Mouse (Mus musculus): ENCODE results near the gene Kifc3.

Gene Kifc3

GRCm38 (mm10) chr8:95135242-95135641 is 67.4 kb downstream of the Kifc3 start:
- in situ Hi-C loops (cut with MboI, MseI) = no loop called here

- in situ Hi-C loops (cut with MboI, MseI) = no loop called here
These were observed 68.4 kb downstream of the Kifc3 start for GRCm38 (mm10) chr8:95134186-95134585.

DNA sequence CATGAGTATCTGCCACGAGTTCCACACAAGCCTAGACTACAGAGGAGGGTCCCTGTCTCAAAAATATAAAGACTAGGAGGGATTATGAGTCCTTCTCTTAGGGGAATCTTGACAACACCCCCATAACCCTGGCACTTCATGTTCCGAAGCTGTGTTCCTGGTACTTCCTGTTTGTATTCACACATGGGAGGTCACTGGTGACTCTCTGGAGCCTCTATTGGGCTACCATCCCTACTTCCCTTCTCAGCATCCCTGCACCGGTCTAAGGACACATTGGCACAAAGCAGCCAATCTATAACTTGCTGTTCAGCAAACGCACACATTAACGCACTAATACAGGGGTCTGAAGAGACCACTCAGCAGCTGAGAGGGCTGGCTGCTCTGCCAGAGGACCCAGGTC is 70.6 kb downstream of the Kifc3 start:
- in situ Hi-C loops (cut with MboI, MseI) = no loop called here

- in situ Hi-C loops (cut with MboI, MseI) = no loop called here
These were observed 71.6 kb downstream of the Kifc3 start for GRCm38 (mm10) chr8:95130966-95131537.

DNA sequence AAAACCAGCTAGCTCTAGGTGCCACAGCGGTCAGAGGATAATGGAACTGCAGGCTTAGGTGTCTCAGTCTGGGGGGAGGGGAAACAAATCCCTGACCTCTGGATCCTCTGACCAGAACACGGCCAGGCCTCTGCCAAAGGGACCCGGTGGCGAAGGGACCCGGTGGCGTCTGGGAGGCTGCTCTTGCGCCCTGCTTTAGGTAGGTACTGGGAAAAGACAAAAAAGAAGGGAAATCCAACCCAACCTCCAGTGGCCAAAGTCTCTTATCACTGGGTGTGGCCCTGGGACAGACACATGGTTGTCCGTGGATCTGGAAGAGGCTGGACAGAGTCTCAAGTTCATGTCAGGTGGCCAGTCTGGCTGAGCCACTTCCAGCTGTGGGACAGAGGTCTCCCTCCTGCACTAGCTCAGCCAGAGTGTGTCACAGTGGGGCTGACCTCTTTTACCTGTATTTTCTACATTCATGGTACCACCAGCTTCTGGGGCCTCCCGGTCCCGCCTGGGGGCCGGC is 73.8 kb downstream of the Kifc3 start:
- in situ Hi-C loops (cut with MboI, MseI) = no loop called here

DNA sequence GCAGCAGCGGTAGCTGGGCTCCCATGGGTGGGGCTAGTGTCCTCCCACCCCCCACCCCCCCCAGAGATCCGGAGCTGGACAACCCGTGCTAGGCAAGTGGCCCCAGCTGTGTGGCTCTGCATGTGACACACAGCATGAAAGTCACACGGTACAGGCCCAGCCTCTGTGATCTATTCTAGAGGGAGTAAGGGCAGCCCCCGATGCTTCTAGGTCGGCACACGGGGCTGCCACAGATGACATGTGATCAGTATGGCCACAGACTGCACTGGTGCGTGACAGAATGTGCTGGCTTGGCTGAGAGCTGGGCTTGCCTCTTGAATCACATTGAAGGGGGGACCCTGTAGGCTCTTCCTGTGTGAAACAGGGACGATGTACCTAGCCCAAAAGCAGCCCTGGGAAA is 75.0 kb downstream of the Kifc3 start:
- in situ Hi-C loops (cut with MboI, MseI) = no loop called here

DNA sequence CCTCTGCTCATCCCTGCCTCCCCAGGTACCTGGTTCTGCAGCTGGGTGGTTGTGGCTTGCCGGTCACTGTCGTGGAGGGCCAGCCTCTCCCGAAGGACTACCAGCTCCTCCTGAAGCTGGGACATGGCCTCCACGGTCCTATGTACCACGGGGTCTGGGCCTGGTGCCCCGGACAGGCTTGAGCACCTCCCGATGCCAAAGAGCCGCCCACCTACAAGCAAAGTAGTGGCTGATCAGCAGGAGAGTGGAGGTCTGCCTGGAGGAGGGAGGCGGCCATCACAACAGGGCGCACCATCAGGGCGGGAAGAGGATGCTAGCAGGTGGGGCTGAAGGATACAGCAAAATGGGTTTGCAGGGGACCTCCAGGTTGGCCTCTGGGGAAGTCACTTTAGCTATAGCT is 76.1 kb downstream of the Kifc3 start:
- in situ Hi-C loops (cut with MboI, MseI) = no loop called here

- in situ Hi-C loops (cut with MboI, MseI) = no loop called here
These were observed 79.2 kb downstream of the Kifc3 start for GRCm38 (mm10) chr8:95123455-95123854.

- in situ Hi-C loops (cut with MboI, MseI) = loop anchor here (5.0 kb wide), 1 partner anchor 94 kb away; no protein-coding TSS in a partner anchor
These were observed 88.9 kb downstream of the Kifc3 start for GRCm38 (mm10) chr8:95113750-95114149.

DNA sequence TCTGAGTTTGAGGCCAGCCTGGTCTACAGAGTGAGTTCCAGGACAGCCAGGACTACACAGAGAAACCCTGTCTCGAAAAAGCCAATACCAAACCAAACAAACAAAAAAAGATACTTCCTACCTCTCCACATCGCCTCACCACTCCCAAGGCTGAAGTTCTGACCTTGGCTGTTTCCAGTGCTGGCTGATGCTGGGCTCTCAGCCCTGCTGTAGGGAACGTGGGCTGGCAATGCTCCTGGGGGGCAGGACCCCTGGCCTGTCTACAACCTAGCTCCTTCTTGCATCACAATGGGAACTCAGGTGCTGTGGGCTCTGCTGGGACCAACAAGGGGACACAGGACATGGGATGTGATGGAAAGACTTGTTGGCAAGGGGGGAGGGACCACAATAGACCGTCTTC is 89.5 kb downstream of the Kifc3 start:
- in situ Hi-C loops (cut with MboI, MseI) = loop anchor here (5.0 kb wide), 1 partner anchor 94 kb away; no protein-coding TSS in a partner anchor

DNA sequence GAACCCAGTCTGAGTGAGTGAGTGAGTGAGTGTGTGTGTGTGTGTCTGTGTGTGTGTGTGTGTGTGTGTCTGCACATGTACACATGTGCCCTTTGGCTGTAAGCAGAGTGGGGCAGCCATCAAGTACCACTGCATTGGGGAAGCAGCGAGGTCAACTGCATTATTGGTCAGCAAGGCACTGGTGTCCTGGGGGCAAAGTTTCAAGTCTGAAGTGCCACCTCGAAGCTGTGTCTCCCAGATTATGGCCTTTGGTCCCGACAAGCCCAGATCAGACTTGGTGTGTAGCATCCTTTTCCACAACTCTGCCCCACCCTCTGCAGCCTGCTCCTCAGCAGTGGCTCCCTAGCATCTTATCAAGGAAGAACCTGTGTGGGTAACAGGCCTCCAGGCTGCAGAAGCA is 90.0 kb downstream of the Kifc3 start:
- in situ Hi-C loops (cut with MboI, MseI) = loop anchor here (5.0 kb wide), 1 partner anchor 95 kb away; no protein-coding TSS in a partner anchor

DNA sequence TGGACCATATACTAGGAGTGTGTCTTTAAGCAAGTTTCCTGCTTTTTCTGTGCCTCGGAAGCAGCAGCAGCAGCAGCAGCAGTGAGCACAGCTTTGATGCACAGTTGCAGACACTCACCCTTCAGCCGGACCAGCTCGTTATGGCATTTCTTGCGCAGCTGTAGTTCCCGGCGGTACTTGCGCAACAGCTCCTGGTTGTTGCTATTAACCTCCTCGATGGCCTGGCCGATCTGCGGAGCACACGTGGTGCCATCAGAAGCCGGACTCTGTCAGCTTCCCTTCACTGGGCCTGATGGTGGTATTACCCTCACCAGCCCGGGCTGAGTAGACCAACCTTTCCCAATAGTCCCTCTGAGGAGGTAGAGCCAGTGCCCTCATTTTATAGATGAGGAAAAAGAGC is 95.3 kb downstream of the Kifc3 start:
- in situ Hi-C loops (cut with MboI, MseI) = no loop called here

- in situ Hi-C loops (cut with MboI, MseI) = no loop called here
These were observed 100.6 kb downstream of the Kifc3 start for GRCm38 (mm10) chr8:95101972-95102371.

GRCm38 (mm10) chr8:95099009-95099408 is 103.6 kb downstream of the Kifc3 start:
- in situ Hi-C loops (cut with MboI, MseI) = no loop called here

- in situ Hi-C loops (cut with MboI, MseI) = no loop called here
These were observed 109.0 kb downstream of the Kifc3 start for GRCm38 (mm10) chr8:95093574-95093973.

DNA sequence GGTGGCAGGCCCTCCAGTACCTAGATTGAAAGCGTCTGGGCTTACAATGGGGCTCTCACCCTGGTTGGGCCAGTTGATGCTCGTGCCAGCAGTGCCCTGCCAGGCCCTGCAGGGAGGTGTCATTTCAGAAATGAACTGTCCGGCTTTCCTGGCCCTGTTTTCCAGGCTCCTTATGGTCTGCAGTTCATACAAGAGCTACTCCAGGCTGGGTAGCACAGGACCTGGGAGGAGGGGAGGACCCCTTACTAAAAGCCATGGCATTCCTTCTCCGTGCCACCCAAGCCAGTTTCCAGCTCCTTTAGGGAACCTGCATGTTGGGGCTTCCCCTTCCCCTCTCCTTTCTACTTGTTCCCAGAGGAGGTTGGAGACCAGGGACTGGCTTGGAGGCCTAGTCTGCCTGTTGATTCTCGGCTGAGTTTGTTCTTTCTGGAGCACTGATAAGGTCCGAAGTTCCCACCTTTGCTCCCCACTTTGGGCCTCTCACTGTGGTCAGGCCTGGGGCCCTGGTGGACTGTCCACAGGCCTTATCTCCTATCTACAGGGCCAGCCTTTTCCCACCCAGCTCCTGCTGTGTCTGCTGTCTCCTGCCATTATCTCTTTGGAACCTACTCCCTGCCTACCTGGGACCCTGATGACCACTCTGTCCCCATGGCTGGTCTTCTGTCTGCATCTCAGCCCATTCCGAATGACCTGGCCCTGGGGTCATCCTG is 117.0 kb downstream of the Kifc3 start:
- in situ Hi-C loops (cut with MboI, MseI) = loop anchor here (10.0 kb wide), 1 partner anchor 249 kb away; the partner anchor contains the start of genes Usb1 and Zfp319

- in situ Hi-C loops (cut with MboI, MseI) = loop anchor here (10.0 kb wide), 1 partner anchor 250 kb away; the partner anchor contains the start of genes Usb1 and Zfp319
These were observed 117.7 kb downstream of the Kifc3 start for GRCm38 (mm10) chr8:95084744-95085431.

DNA sequence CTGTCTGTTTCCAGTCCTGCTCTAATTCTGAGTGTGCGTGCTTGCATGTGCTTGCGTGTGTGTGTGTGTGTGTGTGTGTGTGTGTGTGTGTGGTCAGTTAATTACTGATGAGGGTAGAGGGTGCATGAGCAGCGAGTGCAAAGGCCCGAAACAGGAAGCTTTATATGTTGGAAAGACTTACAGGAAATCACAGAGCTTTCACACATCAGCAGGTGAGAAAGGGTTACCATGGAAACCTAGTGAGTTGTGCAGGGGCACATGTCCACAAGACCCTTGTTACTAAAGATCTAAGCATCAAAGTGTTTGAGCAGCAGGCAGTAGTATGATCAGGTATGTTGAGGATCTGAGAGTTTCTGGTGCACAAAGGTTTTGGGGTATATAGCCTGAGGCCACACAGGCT is 118.4 kb downstream of the Kifc3 start:
- in situ Hi-C loops (cut with MboI, MseI) = loop anchor here (10.0 kb wide), 1 partner anchor 251 kb away; the partner anchor contains the start of genes Usb1 and Zfp319

GRCm38 (mm10) chr8:95081650-95082049 is 121.0 kb downstream of the Kifc3 start:
- in situ Hi-C loops (cut with MboI, MseI) = loop anchor here (10.0 kb wide), 1 partner anchor 253 kb away; the partner anchor contains the start of genes Usb1 and Zfp319

- in situ Hi-C loops (cut with MboI, MseI) = loop anchor here (10.0 kb wide), 1 partner anchor 254 kb away; the partner anchor contains the start of genes Usb1 and Zfp319
These were observed 122.0 kb downstream of the Kifc3 start, which contains the start of gene Katnb1 for GRCm38 (mm10) chr8:95080381-95081341. TSS of gene Katnb1 (plus strand) at chr8:95081186.

DNA sequence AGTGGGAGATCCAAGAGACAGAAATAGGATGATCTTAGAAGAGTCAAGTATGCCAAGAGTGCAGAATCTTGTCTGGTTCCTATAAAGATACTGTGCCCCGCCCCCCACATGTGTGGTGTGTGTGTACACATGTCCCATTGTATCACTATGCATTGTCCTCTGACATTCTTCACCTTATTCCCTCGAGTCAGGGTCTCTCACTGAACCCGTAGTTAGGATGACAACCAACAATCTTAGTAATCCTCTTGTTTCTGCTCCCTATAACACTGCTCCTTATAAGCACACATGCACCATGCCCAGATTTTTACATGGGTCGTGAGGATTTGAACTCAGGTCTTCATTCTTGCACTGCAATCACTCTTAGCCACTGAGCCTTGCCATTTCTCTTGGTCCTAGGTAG is 123.3 kb downstream of the Kifc3 start:
- in situ Hi-C loops (cut with MboI, MseI) = loop anchor here (10.0 kb wide), 1 partner anchor 825 kb away; no protein-coding TSS in a partner anchor

Measured in T-helper 2 cell (primary cell).